Mouse (Mus musculus) liver, adult 2 months (tissue): ENCODE measurements around the gene Prrt1. TPM values are rescaled to one million over a fixed set of nuclear protein-coding genes. Genes with fewer than 3 reads are reported as not detected.

Source experiments
- DNase-seq: peaks from one replicate; pipeline ENCODE4 v3.0.0-alpha.2; 2011; ENCODE audit warnings: low read depth, low spot score; ENCODE audit errors: extremely low read depth
- H3K27ac ChIP-seq: fragments of 200-500 bp; replicated peaks from 2 replicates; pipeline ENCODE4 v1.5.1; 2012; ENCODE audit warnings: low read depth, mild to moderate bottlenecking, control low read depth, inconsistent platforms, low read length; ENCODE audit not compliant: insufficient read depth
- H3K27me3 ChIP-seq: fragments of 200-500 bp; 2 replicates; pipeline ENCODE4 v1.6.1; 2012; ENCODE audit warnings: mild to moderate bottlenecking, moderate library complexity, low read length, inconsistent platforms; ENCODE audit not compliant: control insufficient read depth, insufficient read depth
- H3K36me3 ChIP-seq: fragments of 200-500 bp; 2 replicates; pipeline ENCODE4 v1.6.1; 2012; ENCODE audit warnings: low read length, inconsistent platforms; ENCODE audit not compliant: control insufficient read depth, insufficient read depth
- H3K4me1 ChIP-seq: fragments of 200-500 bp; 2 replicates; pipeline ENCODE4 v1.6.1; 2011; ENCODE audit warnings: low read length; ENCODE audit not compliant: control insufficient read depth, insufficient read depth
- H3K4me3 ChIP-seq: fragments of 200-500 bp; 2 replicates; pipeline ENCODE4 v1.5.1; 2011; ENCODE audit warnings: low read depth, mild to moderate bottlenecking, control low read depth, low read length, moderate library complexity; ENCODE audit not compliant: insufficient read depth
- H3K79me2 ChIP-seq: fragments of 200-500 bp; 2 replicates; pipeline ENCODE4 v1.6.1; 2012; ENCODE audit warnings: inconsistent platforms, mild to moderate bottlenecking, low read length, moderate library complexity; ENCODE audit not compliant: control insufficient read depth, insufficient read depth
- H3K9ac ChIP-seq: fragments of 200-500 bp; 2 replicates; pipeline ENCODE4 v1.6.1; 2012; ENCODE audit warnings: low read depth, mild to moderate bottlenecking, control low read depth, inconsistent platforms, low read length
- CTCF ChIP-seq: fragments of 200-500 bp; IDR thresholded peaks from 2 replicates; pipeline ENCODE4 v1.5.1; 2011; ENCODE audit warnings: low read depth, low read length, control low read depth
- POLR2A ChIP-seq: fragments of 200-500 bp; IDR thresholded peaks from 2 replicates; pipeline ENCODE4 v1.6.1; 2011; ENCODE audit warnings: low read length, control low read depth; ENCODE audit not compliant: insufficient read depth; ENCODE audit errors: extremely low read depth
- WGBS: fragments of 180-500 bp; shearing (Covaris S2); methylation state at CpG from one replicate; pipeline ENCODE4 v1.1.7; 2018; 5-methylcytosine and 5-hydroxymethylcytosine counted together
- polyA plus RNA-seq: library from polyadenylated mRNA; depleted of rRNA; stranded (reverse); fragments of >200 nt; gene quantifications from 2 replicates; pipeline ENCODE4 v1.2.3, GENCODE M21; 2012
- total RNA-seq: library from RNA; depleted of rRNA; stranded (reverse); fragments of >200 nt; gene quantifications from 2 replicates; pipeline ENCODE4 v1.2.3, GENCODE M21; 2014

Prrt1 gene
- total and polyA plus RNA-seq, 2 experiments: 0.32 TPM; not detected in 1

- under 1% methylated on average over 30 of the region's 30 CpGs for WGBS
- peak within 1 kb of the TSS; percentile 71 for H3K4me3 ChIP-seq
- TF ChIP-seq CTCF (no peak), POLR2A (peak; percentile 23; the same call in 1 of the 2 replicates)
- peaks cover 7% of the 10 kb centered on the region; the same call in 1 of the 2 replicates for H3K4me1 ChIP-seq
- H3K79me2 ChIP-seq: peaks cover 8% of the 10 kb centered on the region; the same call in 1 of the 2 replicates
- DNase-seq: peak; percentile 100
- H3K27me3 ChIP-seq: no peaks in the 10 kb centered on the region
- peak within 1 kb of the TSS; percentile 82 for H3K9ac ChIP-seq
- H3K36me3 ChIP-seq: no peaks in the 10 kb centered on the region
- peak within 1 kb of the TSS; percentile 98 for H3K27ac ChIP-seq
These were observed 25.8 kb upstream of the Prrt1 start, which contains the start of gene Rnf5 for GRCm38 (mm10) chr17:34603375-34604060. Rnf5 (minus strand) TSS chr17:34603690.

GRCm38 (mm10) chr17:34604061-34604508 lies 25.2 kb upstream of the Prrt1 start, which contains the start of gene Agpat1:
Agpat1 (plus strand) TSS chr17:34604262.
- Histone ChIP-seq H3K79me2 (peaks cover 8% of the 10 kb centered on the region; the same call in 1 of the 2 replicates), H3K27ac (peak within 1 kb of the TSS; percentile 98), H3K9ac (peak within 1 kb of the TSS; percentile 82), H3K27me3 (no peaks in the 10 kb centered on the region), H3K4me3 (peak within 1 kb of the TSS; percentile 95), H3K4me1 (peaks cover 7% of the 10 kb centered on the region; the same call in 1 of the 2 replicates), H3K36me3 (no peaks in the 10 kb centered on the region)
- no peak for DNase-seq
- WGBS: under 1% methylated on average over 33 of the region's 35 CpGs
- TF ChIP-seq CTCF (no peak), POLR2A (peak; percentile 43)

- peaks cover 7% of the 10 kb centered on the region; the same call in 1 of the 2 replicates for H3K4me1 ChIP-seq
- H3K79me2 ChIP-seq: peaks cover 8% of the 10 kb centered on the region; the same call in 1 of the 2 replicates
- WGBS: 6% methylated on average over 24 of the region's 24 CpGs
- TF ChIP-seq CTCF: no peak
- no peak for TF ChIP-seq POLR2A
- H3K9ac ChIP-seq: peak overlapping the region; percentile 79
- H3K4me3 ChIP-seq: peak overlapping the region; percentile 95
- DNase-seq: peak; percentile 97
- H3K36me3 ChIP-seq: no peaks in the 10 kb centered on the region
- no peaks in the 10 kb centered on the region for H3K27me3 ChIP-seq
- H3K27ac ChIP-seq: peak overlapping the region; percentile 98
These were observed 24.7 kb upstream of the Prrt1 start for GRCm38 (mm10) chr17:34604511-34605237.

- Histone ChIP-seq H3K4me1 (peaks cover 7% of the 10 kb centered on the region; the same call in 1 of the 2 replicates), H3K36me3 (no peaks in the 10 kb centered on the region)
These were observed 23.7 kb upstream of the Prrt1 start for GRCm38 (mm10) chr17:34605609-34606008.

GRCm38 (mm10) chr17:34606186-34607039 lies 22.9 kb upstream of the Prrt1 start:
- peak overlapping the region; percentile 95 for H3K4me3 ChIP-seq
- no peak for TF ChIP-seq POLR2A
- no peak for TF ChIP-seq CTCF
- H3K27me3 ChIP-seq: no peaks in the 10 kb centered on the region
- H3K27ac ChIP-seq: peak overlapping the region; percentile 12
- H3K4me1 ChIP-seq: peaks cover 7% of the 10 kb centered on the region; the same call in 1 of the 2 replicates
- H3K79me2 ChIP-seq: peaks cover 8% of the 10 kb centered on the region; the same call in 1 of the 2 replicates
- peak overlapping the region; percentile 92 for H3K9ac ChIP-seq
- 5% methylated on average over 31 of the region's 32 CpGs for WGBS
- DNase-seq: peak; percentile 40
- no peaks in the 10 kb centered on the region for H3K36me3 ChIP-seq

More at GRCm38 (mm10) chr17:34605609-34606008, 23.7 kb upstream of the Prrt1 start:
- Histone ChIP-seq H3K27ac (peak overlapping the region; percentile 98), H3K27me3 (no peaks in the 10 kb centered on the region), H3K4me3 (peak overlapping the region; percentile 95), H3K9ac (peak overlapping the region; percentile 92), H3K79me2 (peaks cover 8% of the 10 kb centered on the region; the same call in 1 of the 2 replicates)
- peak; percentile 79; the same call in 1 of the 2 replicates for TF ChIP-seq POLR2A
- TF ChIP-seq CTCF: no peak
- peak; percentile 76 for DNase-seq
- WGBS: 0% methylated on average over 28 of the region's 30 CpGs
